Mouse (Mus musculus): ENCODE data around the gene Chka. TPM values are rescaled to one million over a fixed set of nuclear protein-coding genes. Genes with fewer than 3 reads are reported as not detected.

The Chka gene
- total and polyA plus RNA-seq, 3 experiments = 7.6 to 13.0 (median 10.1) TPM

DNA sequence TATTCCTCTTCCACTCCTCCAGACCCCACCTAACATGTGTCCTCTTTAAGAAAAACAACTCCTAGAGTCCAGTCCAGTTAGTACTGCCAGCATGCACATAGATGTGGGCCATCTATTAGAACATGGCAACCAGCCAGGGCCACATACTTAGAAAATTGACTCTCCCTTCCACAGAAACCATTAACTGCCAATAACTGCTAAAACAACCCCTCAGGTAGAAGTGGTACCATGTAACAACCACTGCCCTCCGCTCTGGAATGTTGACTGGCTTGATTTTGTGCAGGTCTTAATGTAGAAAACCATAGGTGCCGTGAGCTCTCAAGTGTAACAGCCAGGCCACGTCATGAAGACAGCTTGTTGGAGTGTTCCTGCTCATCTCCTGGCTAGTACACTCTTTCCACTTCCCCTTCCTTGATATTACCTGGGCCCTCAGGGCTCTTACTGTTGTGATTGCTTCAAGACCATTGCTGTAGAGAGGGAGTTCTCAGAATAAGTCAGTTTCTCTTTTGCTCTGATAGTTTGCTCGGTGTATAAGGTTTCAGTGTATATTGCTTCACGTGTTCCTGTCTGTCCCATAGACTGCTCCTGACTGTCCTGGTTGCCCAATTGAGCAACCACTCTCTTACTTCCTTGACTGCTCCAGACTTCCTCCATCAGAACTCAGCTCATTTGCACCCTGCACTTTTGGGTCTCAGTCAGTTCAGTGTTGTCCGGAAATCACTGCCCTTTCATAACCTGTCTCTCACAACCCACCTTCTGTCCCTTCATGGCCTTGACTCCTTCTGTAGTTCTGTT is 28.7 kb downstream of the Chka start:
- Histone ChIP-seq H3K4me1 (ENCODE audit: control insufficient read depth in 1 of 2, insufficient read depth in 2 of 2) (peaks cover 9 to 20% of the 10 kb centered on the region in 2 experiments), H3K79me2 (replicated peaks; ENCODE audit: control insufficient read depth, extremely low read depth, insufficient read depth, poor library complexity, severe bottlenecking) (no peaks in the 10 kb centered on the region), H3K9ac (ENCODE audit: insufficient read depth, low read depth) (no peak overlapping the region), H3K27ac (ENCODE audit: insufficient read depth, low read depth) (no peak overlapping the region), H3K4me3 (replicated peaks in 1 of 3; ENCODE audit: low read depth in 2 of 3, low read length in 2 of 3, poor library complexity in 1 of 3) (no peak overlapping the region), H3K9me3 (replicated peaks; ENCODE audit: low read length) (no peaks in the 10 kb centered on the region), H3K27me3 (replicated peaks) (no peaks in the 10 kb centered on the region), H3K4me2 (ENCODE audit: insufficient read depth, low read depth, poor library complexity, severe bottlenecking) (no peak overlapping the region), H3K36me3 (replicated peaks in 1 of 2; ENCODE audit: control insufficient read depth in 1 of 2, insufficient read depth in 1 of 2, low read length in 1 of 2) (peaks cover 7 to 35% of the 10 kb centered on the region in 2 experiments)
- dilution Hi-C loops (cut with MboI; ENCODE audit: extremely low pct_ligation_motif_present, extremely low pct_unique_long_range_greater_than_20kb, low sequenced_read_pairs) (no loop called here), in situ Hi-C loops (cut with MboI; ENCODE audit: low pct_ligation_motif_present, low pct_unique_long_range_greater_than_20kb, low sequenced_read_pairs) (no loop called here)
- no peak for DNase-seq (ENCODE audit: extremely low read depth)
- TF ChIP-seq UBTF (IDR thresholded peaks at IDR 0.05; ENCODE audit: low read depth, low read length) (no peak), MEF2A (IDR thresholded peaks at IDR 0.05; ENCODE audit: borderline replicate concordance, low read depth, low read length) (no peak), ELF1 (IDR thresholded peaks at IDR 0.05; ENCODE audit: low read depth, low read length) (no peak), ZNF384 (IDR thresholded peaks at IDR 0.05; ENCODE audit: low read depth, low read length) (no peak), CTCF (conservative IDR thresholded peaks at IDR 0.05 in 1 of 2, IDR thresholded peaks at IDR 0.05 in 1 of 2; ENCODE audit: low read depth in 2 of 2, low read length in 2 of 2) (no peak), POLR2A (IDR thresholded peaks at IDR 0.05; ENCODE audit: low read depth, low read length) (no peak), TCF12 (IDR thresholded peaks at IDR 0.05; ENCODE audit: low read depth, low read length) (no peak), CHD2 (IDR thresholded peaks at IDR 0.05; ENCODE audit: low read length) (no peak), MAX (IDR thresholded peaks at IDR 0.05; ENCODE audit: low read length) (no peak), SIN3A (IDR thresholded peaks at IDR 0.05; ENCODE audit: low read length) (no peak), USF1 (IDR thresholded peaks at IDR 0.05; ENCODE audit: low read depth, low read length) (no peak), JUND (conservative IDR thresholded peaks at IDR 0.05; ENCODE audit: low read depth, low read length) (no peak), MAFK (IDR thresholded peaks at IDR 0.05; ENCODE audit: insufficient replicate concordance, low read length) (no peak), MXI1 (IDR thresholded peaks at IDR 0.05; ENCODE audit: low read depth, low read length) (no peak)

- Histone ChIP-seq H3K36me3 (replicated peaks in 1 of 2; ENCODE audit: control insufficient read depth in 1 of 2, insufficient read depth in 1 of 2, low read length in 1 of 2) (peaks cover 11 to 41% of the 10 kb centered on the region in 2 experiments), H3K79me2 (replicated peaks; ENCODE audit: control insufficient read depth, extremely low read depth, insufficient read depth, poor library complexity, severe bottlenecking) (no peaks in the 10 kb centered on the region), H3K27me3 (replicated peaks) (no peaks in the 10 kb centered on the region), H3K4me3 (replicated peaks in 1 of 3; ENCODE audit: low read depth in 2 of 3, low read length in 2 of 3, poor library complexity in 1 of 3) (no peak overlapping the region), H3K9ac (ENCODE audit: insufficient read depth, low read depth) (no peak overlapping the region), H3K4me2 (ENCODE audit: insufficient read depth, low read depth, poor library complexity, severe bottlenecking) (no peak overlapping the region), H3K9me3 (replicated peaks; ENCODE audit: low read length) (no peaks in the 10 kb centered on the region), H3K27ac (ENCODE audit: insufficient read depth, low read depth) (no peak overlapping the region), H3K4me1 (ENCODE audit: control insufficient read depth in 1 of 2, insufficient read depth in 2 of 2) (peaks cover 0 to 7% of the 10 kb centered on the region in 2 experiments; a peak in 2 of 4 replicates)
- no peak for TF ChIP-seq MXI1 (IDR thresholded peaks at IDR 0.05; ENCODE audit: low read depth, low read length)
- TF ChIP-seq TCF12 (IDR thresholded peaks at IDR 0.05; ENCODE audit: low read depth, low read length) = no peak
- no peak for TF ChIP-seq CHD1 (IDR thresholded peaks at IDR 0.05; ENCODE audit: low read depth, low read length)
- TF ChIP-seq CHD2 (IDR thresholded peaks at IDR 0.05; ENCODE audit: low read length) = no peak
- no peak for TF ChIP-seq POLR2AphosphoS2 (IDR thresholded peaks at IDR 0.05; ENCODE audit: low read depth, low read length)
- TF ChIP-seq MYC (IDR thresholded peaks at IDR 0.05; ENCODE audit: low read depth, low read length) = no peak
- no peak for TF ChIP-seq JUN (IDR thresholded peaks at IDR 0.05; ENCODE audit: insufficient read depth, low read depth, low read length)
- TF ChIP-seq SIN3A (IDR thresholded peaks at IDR 0.05; ENCODE audit: low read length) = no peak
- no peak for DNase-seq (ENCODE audit: extremely low read depth)
- dilution Hi-C loops (cut with MboI; ENCODE audit: extremely low pct_ligation_motif_present, extremely low pct_unique_long_range_greater_than_20kb, low sequenced_read_pairs) = no loop called here
- in situ Hi-C loops (cut with MboI; ENCODE audit: low pct_ligation_motif_present, low pct_unique_long_range_greater_than_20kb, low sequenced_read_pairs) = no loop called here
Measured at GRCm38 (mm10) chr19:3882214-3882613, 30.6 kb downstream of the Chka start.
